Mouse (Mus musculus): ENCODE measurements around the gene Guca1a. TPM values are rescaled to one million over a fixed set of nuclear protein-coding genes. Genes with fewer than 3 reads are reported as not detected.
"Not testable (repeated sequence)": the region's sequence is repeated elsewhere in the genome, so short reads cannot be mapped to it uniquely, and the experiment has no call there.

Guca1a gene
- 1.4 and 1.6 TPM in 2 replicates for polyA plus RNA-seq (2012; rRNA removed)

DNA sequence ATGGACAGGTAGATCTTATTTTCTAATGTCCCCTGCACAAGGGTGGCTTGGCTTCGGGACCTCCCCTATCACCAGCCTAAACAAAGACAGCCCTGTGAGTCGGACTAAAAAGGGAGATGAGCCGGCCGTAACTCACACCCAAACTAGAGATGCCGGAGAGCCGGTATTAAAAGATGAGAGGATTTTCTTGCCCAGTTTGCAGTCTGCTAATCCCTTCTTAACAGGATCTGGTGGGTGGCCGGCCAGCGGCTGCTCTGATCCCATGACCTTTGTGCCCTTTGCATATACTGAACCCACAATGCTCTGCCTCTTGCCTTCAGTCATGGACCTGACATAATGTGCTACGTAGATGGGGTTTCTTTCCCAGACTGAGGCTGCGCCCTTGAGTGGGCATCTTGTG lies at the start of gene Guca1a:
Gene Guca1a, minus strand, starts transcription at position 134 of the 400 bp plus-strand sequence.
- no peak for DNase-seq (ENCODE audit: low read depth)

DNA sequence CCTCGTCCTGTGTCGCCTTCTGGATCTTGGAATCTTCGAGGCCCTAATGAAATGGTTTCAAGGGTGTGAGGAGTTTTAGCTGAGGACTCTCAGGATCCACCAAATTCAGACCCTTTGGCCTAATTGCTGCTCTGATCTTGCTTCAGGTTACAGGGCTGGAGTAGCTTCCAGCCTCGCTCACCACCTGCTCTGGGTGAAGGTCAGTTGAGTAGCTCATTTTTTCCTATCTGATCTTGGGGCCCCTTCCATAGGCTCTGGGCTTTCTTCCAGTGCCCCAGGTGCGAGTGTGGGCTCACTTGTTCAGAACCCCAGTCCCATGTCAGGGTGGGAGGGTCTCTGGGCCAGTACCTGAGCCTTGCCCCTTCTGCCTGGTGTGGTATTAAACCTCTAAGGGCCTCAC lies 49.0 kb upstream of the Guca1a start:
- DNase-seq (ENCODE audit: low read depth): no peak

DNA sequence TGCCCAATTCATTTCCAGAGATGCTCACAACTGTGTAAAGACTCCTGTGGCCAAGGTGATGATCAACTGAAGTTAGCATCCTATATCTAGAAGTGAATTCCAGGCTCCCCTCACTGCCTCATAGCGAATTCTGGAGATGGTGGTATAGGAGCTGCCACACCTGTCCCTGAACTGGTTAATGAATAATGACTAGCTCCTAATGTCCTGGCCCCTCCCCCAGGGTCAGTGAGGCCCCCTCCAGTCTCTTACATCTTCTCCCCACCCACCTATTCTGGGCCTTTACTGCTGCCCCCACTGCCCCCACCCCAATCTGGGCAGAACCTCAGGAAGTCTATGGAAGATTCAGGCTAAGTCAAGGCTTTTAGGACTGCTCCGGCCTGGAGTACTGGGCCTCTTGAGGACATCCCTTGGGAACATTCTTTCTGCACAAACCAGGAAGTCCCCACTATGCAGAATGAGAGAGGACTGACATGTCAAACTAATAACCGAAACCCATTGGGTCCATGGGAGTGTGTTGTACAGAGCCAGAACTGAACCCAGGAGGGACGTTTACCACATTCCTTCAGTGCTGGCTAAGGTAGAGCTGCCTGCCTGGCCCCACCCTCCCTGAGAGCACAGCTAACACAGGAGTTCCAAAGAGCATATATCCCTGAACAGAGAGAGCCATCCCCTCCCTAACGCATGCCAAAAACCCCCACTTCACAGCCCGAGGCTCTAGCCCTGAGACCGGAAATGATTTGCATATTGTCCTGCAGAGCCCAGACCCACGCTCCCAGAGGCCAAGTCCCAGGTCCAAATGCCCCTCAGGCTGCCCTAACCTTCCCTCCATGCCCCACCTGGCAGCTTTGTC lies 48.4 kb upstream of the Guca1a start:
- no peak for DNase-seq (ENCODE audit: low read depth)

DNA sequence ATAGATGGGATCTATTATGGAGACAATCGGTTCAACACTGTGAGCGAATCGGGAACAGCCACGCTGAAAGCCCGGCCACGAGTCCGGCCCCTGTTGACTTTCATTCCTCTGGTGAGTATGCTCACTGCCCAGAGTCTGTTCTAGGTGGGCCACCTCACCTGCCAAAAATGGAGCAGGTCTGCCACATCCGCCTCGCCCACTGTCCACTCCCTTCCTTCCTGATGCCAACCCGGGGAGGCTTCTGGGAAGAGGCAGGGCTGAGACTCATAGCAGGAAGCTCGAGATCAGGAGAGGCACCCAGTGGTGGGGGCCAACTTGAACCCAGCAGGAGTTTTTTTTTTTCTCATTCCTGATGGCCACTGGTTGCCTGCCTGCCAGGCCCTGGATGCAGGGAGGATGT lies 46.2 kb upstream of the Guca1a start:
- DNase-seq (ENCODE audit: low read depth): no peak

DNA sequence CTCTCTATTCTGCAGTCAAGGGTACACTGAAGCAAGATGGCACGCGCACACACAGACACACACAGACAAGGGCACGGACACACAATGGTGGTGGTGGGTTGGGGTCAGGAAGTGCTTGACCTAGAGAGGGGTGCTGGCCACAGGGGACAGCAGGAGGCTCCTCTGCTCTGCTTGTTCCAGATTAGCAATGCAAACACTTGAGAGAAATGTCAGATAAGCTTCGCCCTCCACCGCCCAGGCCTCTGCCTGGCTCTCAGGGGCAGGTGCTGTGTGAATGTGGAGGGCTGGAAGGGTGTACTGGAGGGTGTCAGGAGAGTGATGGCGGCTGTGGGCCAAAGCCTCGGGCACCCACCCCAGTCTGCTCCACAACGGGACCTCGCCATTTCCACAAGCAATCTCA lies 45.6 kb upstream of the Guca1a start:
- no peak for DNase-seq (ENCODE audit: low read depth)

DNA sequence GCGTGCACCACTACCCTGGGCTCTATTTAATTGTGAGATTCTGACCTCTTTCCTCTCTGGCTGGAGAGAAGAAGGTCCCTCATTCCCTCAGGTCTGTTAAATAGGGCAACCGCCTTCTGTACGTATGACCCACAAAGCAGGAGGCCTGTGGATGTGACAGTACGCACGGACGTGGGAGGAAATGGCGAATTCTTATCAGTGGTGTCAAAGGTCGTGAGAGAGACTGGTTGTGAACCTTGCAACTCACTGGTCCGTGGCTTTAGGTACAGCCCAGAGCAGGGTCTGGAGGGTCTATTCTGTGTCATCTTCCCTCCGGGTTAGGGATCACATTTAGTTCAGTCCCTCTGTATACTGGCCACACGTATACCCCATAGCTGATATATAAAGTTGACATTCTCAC lies 45.1 kb upstream of the Guca1a start:
- no peak for DNase-seq (ENCODE audit: low read depth)

DNA sequence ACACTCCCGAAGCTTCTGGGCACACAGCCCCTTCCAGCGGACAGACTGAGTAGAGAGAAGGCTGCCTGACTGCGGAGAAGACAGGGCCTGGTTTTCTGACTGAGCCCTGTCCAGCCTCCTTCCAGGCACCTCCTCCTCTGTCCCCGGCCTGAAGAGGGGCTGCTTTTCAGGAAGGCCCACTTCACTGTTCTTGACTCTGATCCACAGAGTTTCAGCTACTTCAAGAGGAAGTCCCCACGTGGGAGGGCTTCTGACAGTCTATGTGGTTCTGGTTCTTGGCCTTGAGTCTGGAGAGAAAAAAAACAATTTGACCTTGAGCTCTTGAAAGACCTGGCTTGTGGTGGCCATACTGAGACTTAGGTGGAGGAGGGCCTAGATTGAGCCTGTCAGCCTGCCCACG lies 43.7 kb upstream of the Guca1a start:
- DNase-seq (ENCODE audit: low read depth): no peak

DNA sequence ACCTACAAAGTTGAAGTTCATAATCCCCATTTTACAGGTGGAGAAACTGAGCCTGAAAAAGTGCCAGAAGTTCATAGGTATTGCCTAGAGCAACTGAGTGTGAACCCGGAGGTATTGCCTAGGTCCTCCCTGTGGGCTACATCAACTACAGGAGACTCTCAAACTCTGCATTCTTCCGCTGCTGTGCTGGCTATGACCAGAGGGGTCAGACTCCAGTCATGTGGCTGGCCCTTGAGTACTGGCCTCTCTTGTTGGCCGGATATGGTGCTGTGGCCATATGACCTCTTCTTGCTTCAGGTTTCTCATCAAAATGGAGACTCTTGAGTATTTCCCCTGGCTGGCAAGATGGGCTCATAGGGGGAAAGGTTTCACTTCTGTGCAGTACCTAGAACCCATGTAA lies 41.9 kb upstream of the Guca1a start:
- DNase-seq (ENCODE audit: low read depth): no peak

DNA sequence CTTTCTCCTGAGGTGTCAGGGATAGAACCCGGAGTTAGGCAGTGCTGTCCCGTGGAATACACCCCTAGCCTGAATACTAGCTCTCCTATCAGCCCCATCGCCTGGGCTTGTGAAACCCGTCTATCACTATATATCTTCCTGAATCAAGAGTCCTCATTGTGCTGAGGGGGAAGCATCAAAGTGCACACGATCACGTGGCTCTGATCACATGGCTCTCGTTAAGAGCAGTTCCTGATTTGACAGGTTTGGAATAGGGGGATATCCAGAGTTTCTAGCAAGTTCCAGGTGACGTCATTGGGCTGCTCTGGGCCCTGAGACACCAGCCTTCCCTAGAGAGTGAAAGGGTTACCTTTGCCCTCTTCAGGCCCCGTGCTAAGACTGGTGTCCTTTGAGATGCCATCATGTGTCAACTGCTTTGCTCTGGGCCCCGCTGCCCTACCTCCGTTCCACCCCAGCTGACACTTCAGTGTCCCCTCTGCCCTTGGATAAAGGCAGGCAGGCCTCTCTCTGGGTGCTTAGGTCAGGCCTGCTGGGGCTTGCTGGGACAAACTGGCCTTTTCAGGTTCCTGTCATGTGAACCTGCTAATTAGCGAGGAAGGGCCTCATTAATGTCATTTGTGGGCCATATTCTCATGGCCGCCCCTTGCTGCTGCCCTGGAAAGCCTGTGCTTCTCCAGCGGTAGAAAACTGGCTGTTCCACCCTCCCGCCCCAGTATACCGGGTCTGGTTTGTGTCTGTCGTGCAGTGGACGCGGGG lies 41.1 kb upstream of the Guca1a start:
- no peak for DNase-seq (ENCODE audit: low read depth)

DNA sequence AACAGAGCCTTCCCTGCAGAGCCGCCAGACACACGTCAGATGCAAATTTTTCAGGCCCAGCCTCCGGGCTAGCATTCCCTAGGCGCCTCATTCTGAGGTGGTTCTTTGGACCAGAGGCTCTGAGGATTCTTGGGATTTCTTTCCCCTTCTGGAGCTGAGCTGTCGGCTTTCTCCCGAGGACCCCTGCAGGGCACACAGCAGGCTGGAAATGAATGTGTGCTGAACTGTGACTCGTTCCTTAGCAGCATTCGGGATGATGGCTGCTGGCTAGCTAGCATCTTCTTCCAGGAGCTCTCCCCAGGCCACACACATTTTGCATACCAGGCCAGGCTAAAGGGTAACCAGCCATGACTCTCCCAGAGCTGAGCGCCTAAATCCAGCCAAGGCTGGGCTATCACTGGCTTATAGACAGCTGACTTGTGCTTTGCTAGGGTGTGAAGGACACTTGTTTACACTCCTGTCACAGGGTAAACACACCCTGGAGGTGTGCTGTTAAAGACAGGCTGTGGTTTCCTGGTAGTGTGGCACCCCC lies 40.0 kb upstream of the Guca1a start:
- DNase-seq (ENCODE audit: low read depth): no peak

DNA sequence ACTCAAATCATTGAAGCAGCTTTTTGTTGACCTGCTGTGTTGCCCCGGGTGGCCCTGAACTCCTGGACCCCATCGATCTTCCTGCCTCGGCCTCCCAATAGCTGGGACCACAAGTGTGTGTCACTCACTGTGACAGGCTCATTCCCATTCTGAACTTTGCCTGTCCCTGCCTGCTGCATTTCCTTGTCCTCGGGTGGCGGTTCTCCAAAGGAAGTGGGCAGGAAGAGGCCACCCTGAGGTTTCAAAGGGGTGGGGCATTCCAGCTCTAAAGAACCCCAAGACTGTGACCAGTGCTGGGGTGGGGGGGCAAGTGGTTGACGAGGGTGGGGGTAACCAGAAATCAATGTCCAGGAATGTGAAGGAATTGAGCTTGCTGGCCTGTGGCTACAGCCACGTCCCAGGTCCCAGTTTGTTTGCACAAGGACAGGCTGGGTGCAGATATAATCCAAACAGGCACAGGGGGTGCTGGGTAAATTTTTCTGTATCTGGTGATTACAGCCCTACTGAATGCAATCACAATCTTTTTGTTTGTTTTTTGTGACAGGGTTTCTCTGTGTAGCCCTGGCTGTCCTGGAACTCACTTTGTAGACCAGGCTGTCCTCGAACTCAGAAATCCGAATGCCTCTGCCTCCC lies 39.1 kb upstream of the Guca1a start:
- DNase-seq (ENCODE audit: low read depth): no peak

DNA sequence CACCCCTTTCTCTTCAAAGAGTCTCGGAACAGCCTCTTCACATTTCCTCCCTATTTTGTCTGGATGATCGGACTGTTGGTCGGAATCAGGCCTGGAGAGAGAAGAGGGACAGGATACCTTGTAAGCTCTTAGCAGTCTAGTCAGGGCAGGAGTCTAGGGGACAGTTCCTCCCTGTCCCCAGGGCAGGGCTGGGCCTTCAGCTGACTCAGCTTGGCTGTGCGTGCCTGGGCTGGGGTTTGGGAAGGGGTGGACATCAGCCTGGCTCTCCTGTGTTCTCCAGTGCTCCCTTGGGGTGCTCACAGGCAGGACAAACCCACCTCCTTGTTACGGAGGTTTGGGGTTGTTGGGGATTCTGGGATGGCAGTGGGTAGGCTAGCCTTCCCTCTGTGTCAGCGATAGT lies 38.2 kb upstream of the Guca1a start:
- DNase-seq (ENCODE audit: low read depth): no peak

DNA sequence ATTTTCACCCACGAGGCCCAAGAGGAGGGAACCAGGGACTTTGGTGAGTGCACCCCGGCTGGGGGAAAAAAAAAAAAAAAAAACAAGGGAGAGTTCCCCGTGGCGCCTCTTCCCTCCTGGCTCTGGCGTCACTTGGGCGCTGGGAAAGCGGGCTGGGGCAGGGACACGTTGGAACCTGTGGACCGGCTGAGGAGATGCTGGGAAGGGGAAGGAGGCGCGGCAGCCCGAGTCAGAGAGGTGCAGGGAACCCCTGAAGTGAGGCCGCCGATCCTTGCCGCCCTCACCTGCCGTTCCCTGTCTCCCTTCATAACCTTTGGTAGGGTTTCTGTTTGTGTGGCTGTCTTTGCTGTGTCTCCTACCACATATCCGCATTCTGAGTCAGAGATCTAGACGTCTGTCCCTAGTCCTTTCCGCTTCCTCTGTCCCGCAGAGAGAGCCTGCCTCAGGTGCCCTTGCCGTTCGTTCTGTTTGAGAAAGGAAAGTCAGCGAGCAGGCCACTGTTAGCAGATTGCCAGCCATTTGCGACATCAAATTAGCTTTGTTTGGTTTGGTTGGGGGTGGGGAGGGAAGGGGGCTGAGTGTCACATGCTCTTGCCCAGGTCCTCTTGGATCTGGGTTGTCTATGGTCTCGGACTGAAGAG lies 36.6 kb upstream of the Guca1a start, which contains the start of gene 1700001C19Rik:
Gene 1700001C19Rik, minus strand, starts transcription at position 470 of the 641 bp plus-strand sequence.
- no peak for DNase-seq (ENCODE audit: low read depth)

DNA sequence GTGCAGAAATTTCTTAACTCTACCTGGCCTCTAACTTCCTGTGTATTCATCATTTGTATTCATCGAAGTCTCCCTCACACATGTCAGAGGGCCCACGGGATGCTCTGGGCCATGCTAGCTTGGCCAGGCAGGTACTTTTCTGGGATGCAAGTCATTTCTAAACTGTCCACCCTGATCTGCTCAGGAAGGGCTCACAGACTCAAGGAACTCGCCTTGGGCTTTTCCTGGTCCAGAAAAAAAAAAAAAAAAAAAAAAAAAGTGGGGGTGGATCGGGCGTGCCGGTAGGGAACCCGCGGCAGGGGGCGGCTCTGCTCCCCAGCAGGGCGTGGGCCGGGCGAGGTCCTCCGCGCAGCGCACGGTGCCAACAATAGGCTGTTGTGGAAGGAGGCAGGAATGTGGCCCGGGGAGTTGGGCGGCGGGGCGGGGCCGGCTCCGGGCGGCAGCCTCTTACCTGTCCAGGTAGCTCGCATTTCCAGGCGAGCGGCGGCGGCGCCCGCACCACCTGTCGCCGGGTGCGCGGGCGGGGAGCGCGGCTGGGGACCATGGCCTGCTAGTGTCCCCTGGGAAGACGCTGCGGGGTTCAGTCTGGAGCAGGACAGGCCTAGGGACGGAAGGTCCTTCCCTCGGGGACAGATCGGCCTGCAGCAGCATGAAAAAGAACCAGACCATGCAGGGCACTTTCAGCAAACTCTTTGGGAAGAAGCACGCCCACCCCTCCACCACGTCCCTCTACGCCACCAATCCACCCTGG lies 35.9 kb upstream of the Guca1a start, which contains the start of gene AI661453:
Gene AI661453, plus strand, starts transcription at position 460 of the 751 bp plus-strand sequence.
- no peak for DNase-seq (ENCODE audit: low read depth)

DNA sequence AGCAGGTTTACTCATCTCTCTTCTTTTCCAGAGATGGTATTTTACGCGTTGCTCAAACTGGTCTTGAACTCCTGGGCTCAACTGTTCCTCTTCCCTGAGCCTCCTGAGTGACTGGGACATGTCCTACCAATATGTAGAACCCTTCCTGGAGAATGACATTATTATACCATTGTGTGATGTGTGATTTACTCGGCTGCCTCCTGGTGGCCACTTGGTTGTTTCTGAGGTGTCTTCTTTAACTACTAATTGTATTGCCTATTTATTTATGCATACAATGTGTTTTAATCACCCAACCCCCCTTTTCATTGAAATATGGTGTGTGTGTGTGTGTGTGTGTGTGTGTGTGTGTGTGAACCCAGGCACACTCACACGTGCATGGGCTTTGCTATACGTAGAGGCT lies 30.4 kb upstream of the Guca1a start:
- DNase-seq (ENCODE audit: low read depth): no peak

DNA sequence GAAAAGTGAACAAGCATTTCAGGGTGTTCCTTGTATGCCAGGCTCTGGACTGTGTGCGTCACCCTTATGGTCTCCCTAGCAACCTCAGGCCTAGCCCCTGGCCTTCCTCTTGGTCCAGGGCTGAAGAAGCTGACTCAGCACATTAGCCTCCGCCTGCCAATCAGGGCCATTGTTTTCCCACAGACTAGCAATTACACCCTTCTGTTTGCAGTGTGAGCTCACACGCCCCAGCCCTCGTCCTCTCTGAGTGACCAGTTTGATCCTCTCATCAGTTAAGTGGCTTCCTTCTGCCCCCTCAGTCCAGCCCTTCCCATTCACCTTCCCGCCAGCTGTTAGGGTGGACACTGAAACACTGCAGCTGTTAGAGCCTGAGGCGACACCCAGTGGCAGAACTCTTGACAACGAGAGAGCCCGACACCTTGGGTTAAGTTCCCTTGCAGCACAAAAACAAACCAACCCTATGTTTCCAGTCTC lies 28.5 kb upstream of the Guca1a start:
- no peak for DNase-seq (ENCODE audit: low read depth)

DNA sequence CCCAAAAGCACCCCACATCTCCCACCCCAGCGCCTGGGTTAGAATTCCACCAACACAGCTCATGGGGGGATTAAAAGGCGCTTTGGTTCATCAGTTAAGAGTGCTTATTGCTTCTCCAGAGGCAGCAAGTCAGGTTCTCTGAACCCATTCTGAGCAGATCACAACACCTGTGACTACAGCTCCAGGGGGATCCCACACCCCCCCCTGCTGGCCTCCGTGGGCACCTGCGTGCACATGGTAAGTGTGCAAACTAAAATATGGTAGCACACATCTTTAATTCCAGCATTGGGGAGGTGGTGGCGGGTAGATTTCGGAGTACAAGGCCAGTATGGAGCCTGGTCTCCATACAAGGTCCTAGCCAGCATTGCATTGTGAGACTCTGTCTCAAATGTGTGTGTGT lies 26.9 kb upstream of the Guca1a start:
- DNase-seq (ENCODE audit: low read depth): no peak

DNA sequence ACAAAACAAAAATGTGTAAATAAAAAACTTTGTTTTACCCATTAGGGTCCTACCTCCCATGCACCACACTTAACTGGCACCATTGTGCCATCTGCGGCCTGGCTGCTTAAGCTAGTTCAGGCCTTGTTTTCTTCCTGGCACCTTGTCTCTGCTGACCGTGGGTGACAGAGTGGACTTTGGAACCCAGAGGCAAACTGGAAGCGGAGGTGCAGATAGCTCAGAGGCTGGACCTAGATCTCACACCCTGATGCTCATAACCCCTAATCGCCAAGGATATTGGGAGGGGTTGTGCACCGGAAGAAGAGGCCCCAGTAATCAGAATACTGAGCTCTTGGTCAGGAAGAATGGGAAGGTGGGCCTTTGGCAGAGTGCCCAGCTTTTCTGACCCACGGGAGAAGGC lies 23.8 kb upstream of the Guca1a start:
- no peak for DNase-seq (ENCODE audit: low read depth)

DNA sequence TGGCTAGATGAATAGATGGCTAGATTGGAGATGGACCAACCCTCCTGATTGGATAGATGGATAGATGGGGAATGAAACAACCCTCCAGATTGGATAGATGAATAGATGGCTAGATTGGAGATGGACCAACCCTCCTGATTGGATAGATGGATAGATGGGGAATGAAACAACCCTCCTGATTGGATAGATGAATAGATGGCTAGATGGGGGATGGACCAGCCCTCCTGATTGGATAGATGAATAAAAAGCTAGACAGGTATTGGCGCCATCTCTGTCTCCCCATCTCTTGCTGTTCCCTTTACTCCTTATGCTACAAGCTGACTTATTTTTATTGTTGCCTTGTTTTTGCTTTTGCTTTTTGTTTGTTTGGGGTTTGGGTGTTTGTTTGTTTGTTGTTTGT lies 22.2 kb upstream of the Guca1a start:
- DNase-seq (ENCODE audit: low read depth): not testable (repeated sequence)

DNA sequence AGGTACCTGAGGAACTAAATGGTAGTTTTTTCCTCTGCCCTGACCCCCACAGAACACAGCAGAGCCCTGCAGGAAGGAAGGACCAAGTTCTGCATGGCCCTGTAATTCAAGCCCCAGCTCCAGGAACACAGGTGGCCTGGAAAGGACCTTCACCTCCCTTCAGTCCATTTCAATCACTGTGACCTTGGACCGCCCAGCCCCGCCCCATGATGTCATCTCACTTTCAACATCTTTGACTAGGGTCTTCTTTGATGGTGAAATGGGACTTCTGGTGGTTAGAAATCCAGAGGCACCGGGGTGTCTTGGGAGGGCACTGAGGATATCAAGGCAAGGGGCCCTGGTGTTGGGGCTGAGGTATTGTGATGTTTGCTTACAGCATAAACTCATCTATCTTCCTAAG lies 21.2 kb upstream of the Guca1a start:
- DNase-seq (ENCODE audit: low read depth): no peak

DNA sequence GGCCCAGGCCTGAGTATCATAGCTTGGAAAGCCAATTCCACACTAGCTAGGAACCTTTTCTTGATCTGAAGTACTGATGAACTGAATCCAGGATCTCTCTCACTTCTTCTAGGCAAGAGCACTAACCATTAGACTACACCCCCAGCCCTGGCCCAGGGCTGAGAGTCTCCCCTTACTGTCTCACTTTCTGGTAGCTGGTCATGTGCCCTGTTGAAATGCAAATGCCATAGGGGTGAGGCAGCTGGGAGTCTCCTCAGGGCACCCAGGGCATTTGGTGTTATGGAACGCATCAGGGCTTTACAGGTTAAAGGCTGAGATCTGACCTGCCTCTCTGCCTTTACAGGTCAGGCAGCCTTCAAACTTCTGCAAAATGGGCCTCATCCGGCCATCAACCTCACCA lies 19.8 kb upstream of the Guca1a start:
- DNase-seq (ENCODE audit: low read depth): no peak

All from gonadal fat pad, adult 2 months (tissue).